Mouse (Mus musculus): ENCODE measurements around the gene Cadps. TPM values are rescaled to one million over a fixed set of nuclear protein-coding genes. Genes with fewer than 3 reads are reported as not detected.

Gene Cadps
- polyA plus RNA-seq, 1 experiment from 2014 or later, result 0.06 TPM

GRCm38 (mm10) chr14:12818442-12818841 lies 4.4 kb downstream of the Cadps start:
- Histone ChIP-seq H3K27me3 (replicated peaks) (peaks cover 24% of the 10 kb centered on the region), H3K27ac (no peak overlapping the region), H3K4me1 (no peaks in the 10 kb centered on the region), H3K4me3 (no peak overlapping the region), H3K36me3 (no peaks in the 10 kb centered on the region), H3K4me2 (no peak overlapping the region), H3K9me3 (replicated peaks) (no peaks in the 10 kb centered on the region), H3K9ac (no peak overlapping the region)
- WGBS (ENCODE audit: insufficient replicate concordance), result 66% methylated on average over 1 of the region's 1 CpGs
- ATAC-seq, result no peak

- Histone ChIP-seq H3K4me2 (no peak overlapping the region), H3K27me3 (replicated peaks) (no peaks in the 10 kb centered on the region), H3K27ac (no peak overlapping the region), H3K36me3 (no peaks in the 10 kb centered on the region), H3K9me3 (replicated peaks) (no peaks in the 10 kb centered on the region), H3K4me1 (no peaks in the 10 kb centered on the region), H3K9ac (no peak overlapping the region), H3K4me3 (no peak overlapping the region)
- WGBS (ENCODE audit: insufficient replicate concordance), result 72% methylated on average over 3 of the region's 3 CpGs
- no peak for ATAC-seq
Observed at GRCm38 (mm10) chr14:12812072-12812471, 10.8 kb downstream of the Cadps start.

- Histone ChIP-seq H3K4me1 (no peaks in the 10 kb centered on the region), H3K9me3 (replicated peaks) (no peaks in the 10 kb centered on the region), H3K4me3 (no peak overlapping the region), H3K27ac (no peak overlapping the region), H3K9ac (no peak overlapping the region), H3K27me3 (replicated peaks) (no peaks in the 10 kb centered on the region), H3K36me3 (no peaks in the 10 kb centered on the region), H3K4me2 (no peak overlapping the region)
- no peak for ATAC-seq
- 39% methylated on average over 1 of the region's 1 CpGs for WGBS (ENCODE audit: insufficient replicate concordance)
Observed at GRCm38 (mm10) chr14:12802995-12803394, 19.9 kb downstream of the Cadps start.

GRCm38 (mm10) chr14:12801100-12801499 lies 21.8 kb downstream of the Cadps start:
- Histone ChIP-seq H3K9ac (no peak overlapping the region), H3K27me3 (replicated peaks) (no peaks in the 10 kb centered on the region), H3K27ac (no peak overlapping the region), H3K36me3 (no peaks in the 10 kb centered on the region), H3K4me2 (no peak overlapping the region), H3K4me1 (no peaks in the 10 kb centered on the region), H3K9me3 (replicated peaks) (no peaks in the 10 kb centered on the region), H3K4me3 (no peak overlapping the region)
- ATAC-seq, result no peak
- 48% methylated on average over 2 of the region's 2 CpGs for WGBS (ENCODE audit: insufficient replicate concordance)

- no peak for ATAC-seq
- H3K9ac ChIP-seq, result no peak overlapping the region
- no peak overlapping the region for H3K4me3 ChIP-seq
- no peaks in the 10 kb centered on the region for H3K36me3 ChIP-seq
- no peak overlapping the region for H3K27ac ChIP-seq
- no peak overlapping the region for H3K4me2 ChIP-seq
- H3K4me1 ChIP-seq, result no peaks in the 10 kb centered on the region
- no peaks in the 10 kb centered on the region for H3K27me3 ChIP-seq (replicated peaks)
- no peaks in the 10 kb centered on the region for H3K9me3 ChIP-seq (replicated peaks)
Observed at GRCm38 (mm10) chr14:12798926-12799325, 24.0 kb downstream of the Cadps start.

- Histone ChIP-seq H3K27me3 (replicated peaks) (no peaks in the 10 kb centered on the region), H3K4me1 (no peaks in the 10 kb centered on the region), H3K9me3 (replicated peaks) (no peaks in the 10 kb centered on the region), H3K27ac (no peak overlapping the region), H3K4me2 (no peak overlapping the region), H3K36me3 (no peaks in the 10 kb centered on the region), H3K9ac (no peak overlapping the region), H3K4me3 (no peak overlapping the region)
- ATAC-seq, result no peak
- WGBS (ENCODE audit: insufficient replicate concordance), result 35% methylated on average over 1 of the region's 1 CpGs
Observed at GRCm38 (mm10) chr14:12784296-12784695, 38.6 kb downstream of the Cadps start.

GRCm38 (mm10) chr14:12780016-12780415 lies 42.9 kb downstream of the Cadps start:
- Histone ChIP-seq H3K27ac (no peak overlapping the region), H3K4me2 (no peak overlapping the region), H3K4me1 (no peaks in the 10 kb centered on the region), H3K4me3 (no peak overlapping the region), H3K27me3 (replicated peaks) (no peaks in the 10 kb centered on the region), H3K36me3 (no peaks in the 10 kb centered on the region), H3K9me3 (replicated peaks) (no peaks in the 10 kb centered on the region), H3K9ac (no peak overlapping the region)
- ATAC-seq, result no peak
- 65% methylated on average over 1 of the region's 1 CpGs for WGBS (ENCODE audit: insufficient replicate concordance)

GRCm38 (mm10) chr14:12777990-12778389 lies 44.9 kb downstream of the Cadps start:
- no peak for ATAC-seq
- WGBS (ENCODE audit: insufficient replicate concordance), result 68% methylated on average over 4 of the region's 4 CpGs
- Histone ChIP-seq H3K4me3 (no peak overlapping the region), H3K27ac (no peak overlapping the region), H3K9ac (no peak overlapping the region), H3K4me2 (no peak overlapping the region), H3K4me1 (no peaks in the 10 kb centered on the region), H3K36me3 (no peaks in the 10 kb centered on the region), H3K9me3 (replicated peaks) (no peaks in the 10 kb centered on the region), H3K27me3 (replicated peaks) (no peaks in the 10 kb centered on the region)

- Histone ChIP-seq H3K4me1 (no peaks in the 10 kb centered on the region), H3K27ac (no peak overlapping the region), H3K36me3 (no peaks in the 10 kb centered on the region), H3K4me2 (no peak overlapping the region), H3K27me3 (replicated peaks) (no peaks in the 10 kb centered on the region), H3K9ac (no peak overlapping the region), H3K9me3 (replicated peaks) (no peaks in the 10 kb centered on the region), H3K4me3 (no peak overlapping the region)
- ATAC-seq, result no peak
- 67% methylated on average over 1 of the region's 1 CpGs for WGBS (ENCODE audit: insufficient replicate concordance)
Observed at GRCm38 (mm10) chr14:12768870-12769269, 54.0 kb downstream of the Cadps start.

- Histone ChIP-seq H3K9me3 (replicated peaks) (no peaks in the 10 kb centered on the region), H3K27me3 (replicated peaks) (no peaks in the 10 kb centered on the region)
- no peak for ATAC-seq
Observed at GRCm38 (mm10) chr14:12753237-12753636, 69.6 kb downstream of the Cadps start.

GRCm38 (mm10) chr14:12751821-12752220 lies 71.1 kb downstream of the Cadps start:
- Histone ChIP-seq H3K36me3 (no peaks in the 10 kb centered on the region), H3K27me3 (replicated peaks) (no peaks in the 10 kb centered on the region), H3K27ac (no peak overlapping the region), H3K9ac (no peak overlapping the region), H3K4me2 (no peak overlapping the region), H3K4me3 (no peak overlapping the region), H3K4me1 (no peaks in the 10 kb centered on the region), H3K9me3 (replicated peaks) (no peaks in the 10 kb centered on the region)
- WGBS (ENCODE audit: insufficient replicate concordance), result 34% methylated on average over 1 of the region's 1 CpGs
- no peak for ATAC-seq

More at GRCm38 (mm10) chr14:12753237-12753636, 69.6 kb downstream of the Cadps start:
- 68% methylated on average over 4 of the region's 4 CpGs for WGBS (ENCODE audit: insufficient replicate concordance)
- Histone ChIP-seq H3K4me3 (no peak overlapping the region), H3K27ac (no peak overlapping the region), H3K36me3 (no peaks in the 10 kb centered on the region), H3K9ac (no peak overlapping the region), H3K4me1 (no peaks in the 10 kb centered on the region), H3K4me2 (no peak overlapping the region)

GRCm38 (mm10) chr14:12730979-12731378 lies 91.9 kb downstream of the Cadps start:
- Histone ChIP-seq H3K27ac (no peak overlapping the region), H3K27me3 (replicated peaks) (no peaks in the 10 kb centered on the region), H3K4me2 (no peak overlapping the region), H3K9me3 (replicated peaks) (no peaks in the 10 kb centered on the region), H3K4me1 (no peaks in the 10 kb centered on the region), H3K4me3 (no peak overlapping the region), H3K36me3 (no peaks in the 10 kb centered on the region), H3K9ac (no peak overlapping the region)
- WGBS (ENCODE audit: insufficient replicate concordance), result 61% methylated on average over 2 of the region's 2 CpGs
- ATAC-seq, result no peak

GRCm38 (mm10) chr14:12722452-12723194 lies 100.3 kb downstream of the Cadps start:
- ATAC-seq, result no peak
- WGBS (ENCODE audit: insufficient replicate concordance), result 57% methylated on average over 1 of the region's 1 CpGs

More at GRCm38 (mm10) chr14:12722452-12723194, 100.3 kb downstream of the Cadps start:
- Histone ChIP-seq H3K4me1 (no peaks in the 10 kb centered on the region), H3K27me3 (replicated peaks) (no peaks in the 10 kb centered on the region), H3K27ac (no peak overlapping the region), H3K9ac (no peak overlapping the region), H3K4me3 (no peak overlapping the region), H3K9me3 (replicated peaks) (no peaks in the 10 kb centered on the region), H3K36me3 (no peaks in the 10 kb centered on the region), H3K4me2 (no peak overlapping the region)
